Comparison of ENCODE assay signal across 16 mouse cellular contexts in the genomic region with DNA sequence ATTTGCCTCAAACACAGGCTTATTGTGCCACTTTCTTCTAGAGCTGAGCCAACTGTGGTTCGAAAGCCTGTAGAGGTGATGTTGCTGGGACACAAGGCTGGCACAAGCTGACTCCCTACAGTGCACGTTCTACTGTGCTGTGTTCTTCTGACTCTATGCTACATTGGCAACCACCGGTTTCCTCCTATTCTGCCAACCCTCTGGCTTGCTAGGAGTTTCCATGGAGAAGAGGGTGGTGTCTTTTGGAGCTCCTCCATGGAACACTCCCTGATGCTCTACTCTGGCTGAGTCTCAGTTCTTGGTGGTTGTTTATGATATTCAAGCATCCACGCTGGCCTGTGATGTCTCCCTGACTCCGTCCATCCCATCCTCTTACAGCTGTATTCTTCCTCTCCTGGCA.
DNase-seq lines count a peak whose midpoint lies in the region; ATAC-seq lines count a peak whose summit lies in the region.
"Had no signal": no experiment of that assay in that cellular context is flagged by ENCODE, and none has a peak within 500 bp of the region (broad histone marks: within the 10 kb centered on the region; RNA-seq: fewer than 3 reads in every experiment).

No protein-coding gene starts in this region.

- H3K36me3 ChIP-seq in midbrain, embryonic 15.5 days (replicated peaks): no peaks in the 10 kb centered on the region
- no peaks in the 10 kb centered on the region for H3K36me3 ChIP-seq in midbrain, embryonic 16.5 days (ENCODE audit: control insufficient read depth, insufficient read depth, low read length)
- H3K36me3 ChIP-seq: limb, embryonic 13.5 days; stomach, embryonic 15.5 days had no signal

- no peaks in the 10 kb centered on the region for H3K9me3 ChIP-seq in midbrain, embryonic 15.5 days
- H3K9me3 ChIP-seq in midbrain, embryonic 16.5 days (replicated peaks; ENCODE audit: control insufficient read depth, low read length, poor library complexity, severe bottlenecking): no peaks in the 10 kb centered on the region
- H3K9me3 ChIP-seq: limb, embryonic 13.5 days; stomach, embryonic 15.5 days had no signal

- no peaks in the 10 kb centered on the region for H3K27me3 ChIP-seq in midbrain, embryonic 15.5 days (replicated peaks)
- H3K27me3 ChIP-seq in midbrain, embryonic 16.5 days (ENCODE audit: control insufficient read depth, insufficient read depth, low read depth, low read length): no peaks in the 10 kb centered on the region
- H3K27me3 ChIP-seq: limb, embryonic 13.5 days; stomach, embryonic 15.5 days had no signal

- peaks cover 7% of the 10 kb centered on the region; the same call in 1 of the 2 replicates for H3K4me1 ChIP-seq in midbrain, embryonic 15.5 days
- peaks cover 3% of the 10 kb centered on the region; the same call in 1 of the 2 replicates for H3K4me1 ChIP-seq in midbrain, embryonic 16.5 days (ENCODE audit: control insufficient read depth, insufficient read depth, low read length)
- H3K4me1 ChIP-seq: limb, embryonic 13.5 days; stomach, embryonic 15.5 days had no signal

- peak; percentile 70 for DNase-seq in heart, adult 11 months
- no peak for DNase-seq in heart, postnatal 4 days
- DNase-seq in layer of hippocampus, adult 9-10 months (ENCODE audit: low spot score): peak; percentile 31
- DNase-seq in right cerebral cortex, postnatal 25 days: peak; percentile 28
- no peak for DNase-seq in kidney, adult 11 months
- DNase-seq in Muller cell, postnatal 12 days (ENCODE audit: inconsistent ontology term): no peak
- DNase-seq: adrenal gland, postnatal 36 days; cerebellum, adult 11-12 months; kidney, postnatal 25 days; thymus, postnatal 14 days had no signal

- peak overlapping the region; percentile 41; the same call in 1 of the 2 replicates for H3K27ac ChIP-seq in midbrain, embryonic 15.5 days
- H3K27ac ChIP-seq in midbrain, embryonic 16.5 days (ENCODE audit: low read length): no peak overlapping the region
- H3K27ac ChIP-seq: limb, embryonic 13.5 days; stomach, embryonic 15.5 days had no signal

- 85% methylated on average over 5 of the region's 5 CpGs for WGBS in midbrain, embryonic 15.5 days
- 86% methylated on average over 5 of the region's 5 CpGs for WGBS in midbrain, embryonic 16.5 days

- H3K9ac ChIP-seq in midbrain, embryonic 15.5 days: no peak overlapping the region
- H3K9ac ChIP-seq in midbrain, embryonic 16.5 days (ENCODE audit: low read depth, low read length): no peak overlapping the region
- H3K9ac ChIP-seq: limb, embryonic 13.5 days; stomach, embryonic 15.5 days had no signal

- no peak for ATAC-seq in midbrain, embryonic 15.5 days (replicated peaks)
- ATAC-seq in midbrain, embryonic 16.5 days: no peak
- ATAC-seq: intestine, embryonic 16.5 days had no signal

- no peak overlapping the region for H3K4me2 ChIP-seq in midbrain, embryonic 15.5 days
- H3K4me2 ChIP-seq in midbrain, embryonic 16.5 days (ENCODE audit: low read length): no peak overlapping the region
- H3K4me2 ChIP-seq: limb, embryonic 13.5 days; stomach, embryonic 15.5 days had no signal

- no peak overlapping the region for H3K4me3 ChIP-seq in midbrain, embryonic 15.5 days
- no peak overlapping the region for H3K4me3 ChIP-seq in midbrain, embryonic 16.5 days (ENCODE audit: low read depth, low read length)
- H3K4me3 ChIP-seq: limb, embryonic 13.5 days; myocyte; stomach, embryonic 15.5 days had no signal

Comparison
In these comparisons a context has a peak if more than half of its experiments do, and no peak if none do; other contexts are left out.
1. DNase-seq: peak in heart, adult 11 months (single experiment), layer of hippocampus, adult 9-10 months (single experiment) and right cerebral cortex, postnatal 25 days (single experiment); none in heart, postnatal 4 days (single experiment), kidney, adult 11 months (single experiment) and Muller cell, postnatal 12 days (single experiment).